Mouse (Mus musculus) forebrain, embryonic 15.5 days (tissue): ENCODE measurements around the gene Nrarp. TPM values are rescaled to one million over a fixed set of nuclear protein-coding genes. Genes with fewer than 3 reads are reported as not detected.
A peak's percentile ranks its signal among the peaks of the same experiment; 100 is the strongest.

Experiments
- ATAC-seq: fragments of 200-750 bp; cut with Nextera tagmentation; replicated peaks from 2 replicates; pipeline ENCODE4 v1.8.0; 2017; ENCODE audit warnings: mild to moderate bottlenecking, moderate TSS enrichment, moderate library complexity
- H3K27ac ChIP-seq: fragments of 300-500 bp; sonication (generic); replicated peaks from 2 replicates; pipeline ENCODE4 v1.5.1; 2015; ENCODE audit warnings: mild to moderate bottlenecking, inconsistent platforms
- H3K27me3 ChIP-seq: fragments of 300-500 bp; sonication (generic); 2 replicates; pipeline ENCODE4 v1.6.1; 2015; ENCODE audit warnings: inconsistent platforms
- H3K36me3 ChIP-seq: fragments of 300-500 bp; sonication (generic); 2 replicates; pipeline ENCODE4 v1.6.1; 2015; ENCODE audit warnings: mild to moderate bottlenecking, inconsistent platforms
- H3K4me1 ChIP-seq: fragments of 300-500 bp; sonication (generic); 2 replicates; pipeline ENCODE4 v1.6.1; 2015; ENCODE audit warnings: inconsistent platforms
- H3K4me2 ChIP-seq: fragments of 300-500 bp; sonication (generic); replicated peaks from 2 replicates; pipeline ENCODE4 v1.6.1; 2015; ENCODE audit warnings: mild to moderate bottlenecking, inconsistent platforms
- H3K4me3 ChIP-seq: fragments of 300-500 bp; sonication (generic); 2 replicates; pipeline ENCODE4 v1.5.1; 2015; ENCODE audit warnings: mild to moderate bottlenecking, inconsistent platforms
- H3K9ac ChIP-seq: fragments of 300-500 bp; sonication (generic); replicated peaks from 2 replicates; pipeline ENCODE4 v1.6.1; 2015; ENCODE audit warnings: mild to moderate bottlenecking, inconsistent platforms
- H3K9me3 ChIP-seq: fragments of 300-500 bp; sonication (generic); 2 replicates; pipeline ENCODE4 v1.6.1; 2016; ENCODE audit warnings: inconsistent platforms
- WGBS: fragments of 180-500 bp; shearing (Covaris S2); methylation state at CpG from one replicate; pipeline ENCODE4 v1.1.7; 2015; ENCODE audit warnings: mixed read lengths; 5-methylcytosine and 5-hydroxymethylcytosine counted together
- polyA plus RNA-seq: library from polyadenylated mRNA; unstranded; fragments of >200 nt; fragmentation: Nextera tagmentation; extraction: Ambion mirVana; gene quantifications from 2 replicates; pipeline ENCODE4 v1.2.1, GENCODE M21; 2015

Nrarp gene
- polyA plus RNA-seq, 1 experiment from 2014 or later: 27.5 TPM

- Histone ChIP-seq H3K27me3 (no peaks in the 10 kb centered on the region), H3K36me3 (peaks cover 73% of the 10 kb centered on the region), H3K9ac (no peak overlapping the region), H3K4me1 (peaks cover 5% of the 10 kb centered on the region), H3K4me3 (no peak overlapping the region), H3K4me2 (no peak overlapping the region), H3K9me3 (no peaks in the 10 kb centered on the region), H3K27ac (no peak overlapping the region)
- 62% methylated on average over 4 of the region's 4 CpGs for WGBS
- no peak; the same call in 1 of the 2 replicates for ATAC-seq
These were observed 23.2 kb downstream of the Nrarp start for GRCm38 (mm10) chr2:25203631-25204214.

GRCm38 (mm10) chr2:25207593-25207992 is 27.0 kb downstream of the Nrarp start:
- no peaks in the 10 kb centered on the region for H3K9me3 ChIP-seq
- no peak overlapping the region for H3K9ac ChIP-seq
- peaks cover 27% of the 10 kb centered on the region for H3K4me1 ChIP-seq
- no peak overlapping the region for H3K27ac ChIP-seq
- H3K27me3 ChIP-seq: no peaks in the 10 kb centered on the region
- 76% methylated on average over 1 of the region's 1 CpGs for WGBS
- no peak overlapping the region for H3K4me2 ChIP-seq
- ATAC-seq: no peak
- peaks cover 40% of the 10 kb centered on the region for H3K36me3 ChIP-seq
- H3K4me3 ChIP-seq: no peak overlapping the region

GRCm38 (mm10) chr2:25210686-25211085 is 30.1 kb downstream of the Nrarp start:
- under 1% methylated on average over 24 of the region's 24 CpGs for WGBS
- peak overlapping the region; percentile 78 for H3K9ac ChIP-seq

GRCm38 (mm10) chr2:25211121-25211670 is 30.6 kb downstream of the Nrarp start, which contains the start of gene Nelfb:
Nelfb (minus strand) TSS chr2:25211489.
- H3K4me2 ChIP-seq: peak within 1 kb of the TSS; percentile 64
- peak within 1 kb of the TSS; percentile 61 for H3K4me3 ChIP-seq
- WGBS: under 1% methylated on average over 44 of the region's 44 CpGs
- no peaks in the 10 kb centered on the region for H3K9me3 ChIP-seq
- H3K27ac ChIP-seq: peak within 1 kb of the TSS; percentile 81
- no peaks in the 10 kb centered on the region for H3K27me3 ChIP-seq
- H3K36me3 ChIP-seq: peaks cover 7% of the 10 kb centered on the region; the same call in 1 of the 2 replicates
- H3K4me1 ChIP-seq: peaks cover 27% of the 10 kb centered on the region
- H3K9ac ChIP-seq: peak within 1 kb of the TSS; percentile 78
- ATAC-seq: peak; percentile 91

More at GRCm38 (mm10) chr2:25210686-25211085, 30.1 kb downstream of the Nrarp start:
- Histone ChIP-seq H3K9me3 (no peaks in the 10 kb centered on the region), H3K4me1 (peaks cover 27% of the 10 kb centered on the region), H3K27me3 (no peaks in the 10 kb centered on the region), H3K4me3 (peak overlapping the region; percentile 61), H3K36me3 (peaks cover 12% of the 10 kb centered on the region), H3K27ac (peak overlapping the region; percentile 81), H3K4me2 (peak overlapping the region; percentile 64)
- peak; percentile 47 for ATAC-seq

GRCm38 (mm10) chr2:25213266-25213865 is 32.8 kb downstream of the Nrarp start:
- Histone ChIP-seq H3K4me1 (peaks cover 25% of the 10 kb centered on the region), H3K36me3 (no peaks in the 10 kb centered on the region), H3K27me3 (no peaks in the 10 kb centered on the region), H3K9me3 (no peaks in the 10 kb centered on the region), H3K9ac (no peak overlapping the region), H3K4me3 (no peak overlapping the region), H3K4me2 (no peak overlapping the region), H3K27ac (no peak overlapping the region)
- 70% methylated on average over 23 of the region's 23 CpGs for WGBS
- no peak for ATAC-seq

- Histone ChIP-seq H3K27me3 (no peaks in the 10 kb centered on the region), H3K9me3 (no peaks in the 10 kb centered on the region), H3K36me3 (no peaks in the 10 kb centered on the region), H3K4me1 (peaks cover 15% of the 10 kb centered on the region), H3K9ac (no peak within 1 kb of the TSS), H3K4me3 (no peak within 1 kb of the TSS), H3K27ac (no peak within 1 kb of the TSS), H3K4me2 (no peak within 1 kb of the TSS)
- ATAC-seq: no peak
- 64% methylated on average over 3 of the region's 3 CpGs for WGBS
These were observed 33.9 kb downstream of the Nrarp start, which contains the start of gene Stpg3 for GRCm38 (mm10) chr2:25214444-25214843. Stpg3 (minus strand) TSS chr2:25214637.

- no peak overlapping the region for H3K4me3 ChIP-seq
- H3K9ac ChIP-seq: no peak overlapping the region
- 65% methylated on average over 2 of the region's 2 CpGs for WGBS
- no peak for ATAC-seq
- H3K36me3 ChIP-seq: peaks cover 4% of the 10 kb centered on the region; the same call in 1 of the 2 replicates
- no peaks in the 10 kb centered on the region for H3K9me3 ChIP-seq
- no peaks in the 10 kb centered on the region for H3K4me1 ChIP-seq
- no peaks in the 10 kb centered on the region for H3K27me3 ChIP-seq
- H3K4me2 ChIP-seq: no peak overlapping the region
- H3K27ac ChIP-seq: no peak overlapping the region
These were observed 37.1 kb downstream of the Nrarp start for GRCm38 (mm10) chr2:25217666-25218065.

- ATAC-seq: no peak
- Histone ChIP-seq H3K27ac (no peak within 1 kb of the TSS), H3K9ac (no peak within 1 kb of the TSS), H3K4me1 (peaks cover 4% of the 10 kb centered on the region), H3K4me3 (no peak within 1 kb of the TSS), H3K9me3 (no peaks in the 10 kb centered on the region), H3K4me2 (no peak within 1 kb of the TSS), H3K27me3 (no peaks in the 10 kb centered on the region), H3K36me3 (peaks cover 4% of the 10 kb centered on the region; the same call in 1 of the 2 replicates)
These were observed 37.9 kb downstream of the Nrarp start, which contains the start of gene Fam166a for GRCm38 (mm10) chr2:25218445-25218844. Fam166a (plus strand) TSS chr2:25218745.

GRCm38 (mm10) chr2:25221331-25221772 is 40.8 kb downstream of the Nrarp start:
- no peak overlapping the region for H3K4me3 ChIP-seq
- no peak for ATAC-seq
- H3K9me3 ChIP-seq: no peaks in the 10 kb centered on the region
- H3K27me3 ChIP-seq: no peaks in the 10 kb centered on the region
- H3K36me3 ChIP-seq: peaks cover 4% of the 10 kb centered on the region; the same call in 1 of the 2 replicates
- H3K4me2 ChIP-seq: no peak overlapping the region
- H3K9ac ChIP-seq: no peak overlapping the region
- H3K27ac ChIP-seq: no peak overlapping the region
- WGBS: 78% methylated on average over 5 of the region's 5 CpGs
- peaks cover 17% of the 10 kb centered on the region for H3K4me1 ChIP-seq

GRCm38 (mm10) chr2:25223681-25224491 is 43.3 kb downstream of the Nrarp start:
- Histone ChIP-seq H3K4me2 (peak overlapping the region; percentile 81), H3K9ac (peak overlapping the region; percentile 69), H3K4me3 (peak overlapping the region; percentile 69), H3K4me1 (peaks cover 24% of the 10 kb centered on the region), H3K9me3 (no peaks in the 10 kb centered on the region), H3K27me3 (no peaks in the 10 kb centered on the region), H3K36me3 (peaks cover 4% of the 10 kb centered on the region; the same call in 1 of the 2 replicates), H3K27ac (peak overlapping the region; percentile 90)
- ATAC-seq: no peak
- WGBS: 3% methylated on average over 52 of the region's 53 CpGs

- ATAC-seq: no peak
- Histone ChIP-seq H3K36me3 (peaks cover 4% of the 10 kb centered on the region; the same call in 1 of the 2 replicates), H3K27ac (peak within 1 kb of the TSS; percentile 99), H3K4me2 (peak within 1 kb of the TSS; percentile 81), H3K27me3 (no peaks in the 10 kb centered on the region), H3K4me1 (peaks cover 25% of the 10 kb centered on the region), H3K9ac (peak within 1 kb of the TSS; percentile 69), H3K4me3 (peak within 1 kb of the TSS; percentile 69), H3K9me3 (no peaks in the 10 kb centered on the region)
- under 1% methylated on average over 17 of the region's 17 CpGs for WGBS
These were observed 43.9 kb downstream of the Nrarp start, which contains the start of gene Tubb4b for GRCm38 (mm10) chr2:25224492-25224765. Tubb4b (minus strand) TSS chr2:25224702.
